Mouse (Mus musculus) brain, embryonic 14.5 days (tissue): ENCODE data around the gene Dnaaf2. TPM values are rescaled to one million over a fixed set of nuclear protein-coding genes. Genes with fewer than 3 reads are reported as not detected.
"Not testable (repeated sequence)": the region's sequence is repeated elsewhere in the genome, so short reads cannot be mapped to it uniquely, and the experiment has no call there.

Source experiments
- DNase-seq: peaks from one replicate; pipeline ENCODE4 v3.0.0-alpha.2; 2011; ENCODE audit warnings: low read depth
- CTCF ChIP-seq: fragments of 200-500 bp; IDR thresholded peaks from 2 replicates; pipeline ENCODE4 v1.5.1; 2012; ENCODE audit warnings: inconsistent platforms, mild to moderate bottlenecking, moderate library complexity, borderline replicate concordance; ENCODE audit not compliant: insufficient read depth, insufficient read length; ENCODE audit errors: extremely low read depth
- POLR2A ChIP-seq: fragments of 200-500 bp; IDR thresholded peaks from 2 replicates; pipeline ENCODE4 v1.6.1; 2012; ENCODE audit warnings: mild to moderate bottlenecking, inconsistent platforms, borderline replicate concordance; ENCODE audit not compliant: poor library complexity, insufficient read depth, insufficient read length, severe bottlenecking; ENCODE audit errors: extremely low read depth
- polyA plus RNA-seq: library from polyadenylated mRNA; depleted of rRNA; stranded (reverse); fragments of >200 nt; gene quantifications from 2 replicates; pipeline ENCODE4 v1.2.3, GENCODE M21; 2012

Dnaaf2 gene
- polyA plus RNA-seq, 1 experiment = 4.6 TPM

DNA sequence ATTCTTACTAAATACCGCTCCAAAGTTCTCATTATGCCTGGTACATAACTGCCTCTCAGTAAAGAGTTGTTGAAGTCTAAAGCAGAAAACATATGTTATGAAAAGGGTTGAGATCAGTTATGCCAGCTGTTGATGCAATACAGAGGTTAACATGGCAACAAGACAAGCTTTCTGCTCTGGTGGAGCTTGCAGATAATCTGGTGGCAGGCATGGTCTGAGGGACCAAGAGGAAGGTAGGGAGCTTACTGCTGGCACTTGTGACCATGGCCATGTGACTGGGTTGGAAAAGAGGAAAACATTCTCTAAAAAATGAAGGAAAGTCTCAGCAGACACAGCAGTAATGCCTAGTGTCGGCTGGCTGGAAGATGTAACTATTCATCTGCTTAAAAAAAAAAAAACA lies 26.9 kb downstream of the Dnaaf2 start:
- TF ChIP-seq CTCF (no peak), POLR2A (no peak)
- DNase-seq = no peak

DNA sequence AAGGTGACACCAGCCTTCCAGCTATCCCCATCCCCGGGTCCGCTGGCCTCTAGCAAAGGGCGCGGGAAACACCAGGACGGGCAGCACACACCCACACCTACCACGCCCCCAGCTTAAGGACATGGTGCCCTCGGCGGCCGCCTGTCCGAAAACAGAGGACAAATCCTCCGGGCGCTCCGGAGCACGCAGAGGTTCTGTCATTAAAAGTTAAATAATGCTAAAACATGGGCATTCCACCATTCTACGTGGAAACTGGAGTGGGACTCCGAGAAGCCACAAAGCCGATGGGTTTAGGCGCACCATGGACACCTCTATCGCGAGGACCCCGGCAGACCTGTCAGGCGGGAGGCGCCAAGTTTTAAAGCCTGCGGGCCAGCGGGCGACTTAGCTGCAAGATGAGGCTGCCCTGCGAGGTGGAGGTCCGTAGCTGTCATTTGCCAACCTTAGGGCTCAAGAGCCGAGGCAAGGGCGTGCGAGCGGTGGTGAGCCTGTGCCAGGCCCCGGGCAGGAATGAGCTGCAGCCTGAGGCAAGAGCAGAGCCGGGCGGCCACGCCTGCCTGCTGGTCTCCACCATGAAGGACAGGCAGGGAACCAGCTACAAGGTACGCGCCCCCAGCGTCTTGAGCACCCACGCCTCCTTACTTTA lies 29.6 kb downstream of the Dnaaf2 start, which contains the start of gene Lrr1:
Lrr1 (plus strand) TSS at position 354 of the 646 bp plus-strand sequence.
- DNase-seq = peak; percentile 95
- TF ChIP-seq CTCF (no peak), POLR2A (no peak)

DNA sequence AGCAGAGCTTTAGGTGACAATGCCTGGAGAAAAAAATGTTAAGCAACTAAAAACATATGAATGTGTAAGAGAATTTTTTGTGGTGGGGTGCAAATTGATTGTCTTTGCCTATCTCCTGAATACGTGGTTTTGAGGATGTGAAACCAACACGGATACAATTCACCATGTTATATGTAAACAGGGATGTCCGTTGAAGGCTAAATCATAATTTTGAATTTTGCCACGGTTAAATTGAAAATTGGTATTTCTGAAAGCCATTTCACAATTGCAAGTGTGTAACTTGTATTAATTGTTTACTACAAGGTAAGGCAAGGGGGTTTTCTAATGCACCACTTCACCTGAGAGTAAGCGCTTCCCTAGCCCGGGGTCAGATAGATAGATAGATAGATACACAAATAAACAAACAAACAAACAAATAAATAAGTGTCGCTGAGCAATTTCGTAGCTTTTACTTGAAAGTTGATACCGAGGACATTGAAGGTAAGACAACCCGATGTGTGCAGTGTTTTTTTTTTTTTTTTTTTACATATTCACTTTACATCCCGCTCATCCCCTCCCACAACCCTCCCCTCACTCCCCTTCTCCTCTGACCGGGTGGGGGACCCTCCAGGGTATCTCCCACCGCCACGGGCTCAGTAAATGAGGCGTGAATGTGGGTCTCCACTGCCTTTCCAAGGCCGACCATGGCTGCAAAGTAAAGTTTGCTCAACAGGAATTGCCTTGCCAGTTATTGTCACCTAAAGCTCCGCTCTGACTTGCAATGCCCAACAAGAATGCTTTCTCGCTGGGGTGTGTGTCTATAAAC lies 30.4 kb downstream of the Dnaaf2 start:
- TF ChIP-seq CTCF = no peak
- TF ChIP-seq POLR2A = no peak
- no peak for DNase-seq

DNA sequence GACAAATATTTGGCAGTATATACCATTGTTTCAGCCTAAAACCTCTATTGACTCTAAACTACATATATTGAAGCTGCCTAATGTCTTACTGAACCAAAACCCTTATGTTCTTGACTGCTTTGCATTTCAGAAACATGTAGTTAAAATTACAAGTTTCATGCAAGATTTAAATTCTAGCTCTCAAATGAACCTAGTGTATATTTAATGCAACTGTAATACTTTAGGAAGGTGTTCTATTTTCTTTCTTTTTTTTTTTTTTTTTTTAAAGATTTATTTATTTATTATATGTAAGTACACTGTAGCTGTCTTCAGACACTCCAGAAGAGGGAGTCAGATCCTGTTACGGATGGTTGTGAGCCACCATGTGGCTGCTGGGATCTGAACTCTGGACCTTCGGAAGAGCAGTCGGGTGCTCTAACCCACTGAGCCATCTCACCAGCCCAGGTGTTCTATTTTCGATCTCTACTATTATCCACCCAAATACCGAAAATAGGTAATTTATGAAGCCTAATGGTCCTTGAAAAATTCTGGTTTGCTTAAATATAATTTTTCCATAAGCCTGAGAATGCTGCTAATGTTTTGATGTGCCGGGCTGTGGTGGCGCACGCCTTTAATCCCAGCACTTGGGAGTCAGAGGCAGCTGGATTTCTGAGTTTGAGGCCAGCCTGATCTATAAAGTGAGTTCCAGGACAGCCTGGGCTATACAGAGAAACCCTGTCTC lies 31.2 kb downstream of the Dnaaf2 start:
- DNase-seq = not testable (repeated sequence)

DNA sequence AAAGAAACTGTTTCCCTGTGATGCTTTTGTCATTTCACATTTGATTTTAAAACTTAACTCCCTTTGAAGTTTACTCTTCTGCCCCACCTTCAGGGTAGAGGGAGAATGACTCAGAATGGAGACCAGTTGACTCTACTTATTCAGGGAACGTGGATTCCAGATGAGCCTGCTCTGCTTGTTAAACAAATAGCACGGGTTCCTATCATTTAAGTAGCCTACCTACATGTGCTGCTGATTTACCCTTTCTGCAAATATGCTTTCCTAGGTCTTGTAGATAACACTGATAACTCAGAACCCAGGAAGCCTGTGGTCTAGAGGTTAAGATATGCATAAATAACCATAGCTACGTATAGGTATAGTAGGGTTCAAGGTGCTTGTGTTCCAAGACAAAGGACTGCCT lies 33.3 kb downstream of the Dnaaf2 start:
- no peak for DNase-seq
- TF ChIP-seq CTCF (no peak), POLR2A (no peak)

DNA sequence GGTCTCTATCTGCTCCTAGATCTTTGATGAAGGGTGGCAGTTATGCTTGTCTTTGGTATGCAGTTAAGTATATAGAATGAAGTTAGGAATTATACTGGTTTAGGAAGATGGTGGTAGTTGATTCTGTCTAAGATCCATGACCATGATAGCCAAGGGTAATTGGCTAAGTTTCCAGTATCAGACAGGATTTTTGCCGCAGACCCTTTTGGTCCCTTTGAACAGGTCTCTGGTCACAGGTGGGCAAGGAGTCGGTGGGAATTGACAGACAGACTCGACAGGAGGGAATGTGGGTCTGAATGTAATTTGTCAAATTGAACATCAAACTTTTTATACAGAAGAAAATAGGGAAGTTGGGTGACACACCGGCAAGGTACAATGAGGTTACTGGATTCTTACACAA lies 34.6 kb downstream of the Dnaaf2 start:
- DNase-seq = not testable (repeated sequence)

DNA sequence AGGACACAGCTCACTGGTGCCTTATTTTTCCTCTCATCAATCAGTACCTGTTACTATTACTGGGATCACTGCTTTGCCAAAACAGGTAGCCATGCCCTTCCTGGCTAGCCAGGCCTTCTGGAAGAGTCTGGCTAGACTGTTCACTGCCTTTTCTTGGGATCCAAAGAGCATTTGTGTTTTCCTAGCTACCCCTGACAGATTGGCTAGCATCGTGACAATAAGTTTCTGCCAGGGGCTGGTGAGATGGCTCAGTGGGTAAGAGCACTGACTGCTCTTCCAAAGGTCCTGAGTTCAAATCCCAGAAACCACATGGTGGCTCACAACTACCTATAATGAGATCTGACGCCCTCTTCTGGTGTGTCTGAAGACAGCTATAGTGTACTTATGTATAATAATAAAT lies 37.6 kb downstream of the Dnaaf2 start:
- not testable (repeated sequence) for DNase-seq

DNA sequence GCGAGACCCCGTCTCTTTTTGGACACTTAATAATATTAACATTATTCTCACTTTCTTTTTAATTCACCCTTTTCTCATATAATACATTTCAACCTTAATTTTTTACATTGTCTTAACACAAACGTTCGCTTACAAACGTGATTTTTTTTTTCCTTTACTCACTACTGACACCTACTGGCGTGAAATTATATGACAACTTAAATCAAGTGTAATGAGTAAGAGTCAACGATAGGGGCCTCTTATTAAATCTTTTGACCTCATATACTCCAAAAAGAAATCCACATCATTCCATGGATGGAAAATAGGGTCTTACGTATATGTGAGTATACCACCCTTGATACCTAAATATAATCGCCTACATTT lies 38.7 kb downstream of the Dnaaf2 start:
- TF ChIP-seq CTCF (no peak), POLR2A (no peak)
- peak; percentile 90 for DNase-seq

DNA sequence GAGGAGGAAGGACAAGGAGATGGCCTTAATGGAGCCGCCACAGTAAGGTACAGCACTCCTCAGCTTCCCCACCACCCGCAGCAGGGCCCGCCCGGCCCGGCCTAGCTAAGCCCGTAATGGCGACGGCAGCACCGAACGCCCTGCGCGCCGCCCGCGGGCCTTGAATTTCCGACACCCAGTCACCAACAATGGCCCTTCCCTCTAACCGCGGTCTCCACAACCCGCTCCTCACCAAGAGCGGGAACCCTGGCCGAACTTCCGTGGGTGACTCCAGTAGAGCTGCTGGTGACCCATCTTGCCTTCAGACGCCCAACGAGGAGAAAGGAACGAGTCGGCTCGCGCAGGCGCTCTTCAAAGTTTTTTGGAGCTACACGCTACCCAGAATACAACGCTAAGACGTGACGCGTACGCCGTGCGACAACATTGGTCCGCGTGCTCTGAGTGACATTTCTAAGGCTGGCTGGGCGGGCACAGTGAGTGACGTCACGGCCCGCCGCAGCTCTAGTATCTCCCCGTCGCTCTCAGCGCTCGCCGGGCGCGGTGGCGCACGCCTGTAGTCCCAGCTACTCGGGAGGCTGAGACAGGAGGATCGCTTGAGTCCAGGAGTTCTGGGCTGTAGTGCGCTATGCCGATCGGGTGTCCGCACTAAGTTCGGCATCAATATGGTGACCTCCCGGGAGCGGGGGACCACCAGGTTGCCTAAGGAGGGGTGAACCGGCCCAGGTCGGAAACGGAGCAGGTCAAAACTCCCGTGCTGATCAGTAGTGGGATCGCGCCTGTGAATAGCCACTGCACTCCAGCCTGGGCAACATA lies 39.3 kb downstream of the Dnaaf2 start, which contains the start of gene Rps29:
Rps29 (minus strand) TSS at position 422 of the 813 bp plus-strand sequence.
- DNase-seq = peak; percentile 100
- TF ChIP-seq POLR2A = peak; percentile 30; the same call in 1 of the 2 replicates

DNA sequence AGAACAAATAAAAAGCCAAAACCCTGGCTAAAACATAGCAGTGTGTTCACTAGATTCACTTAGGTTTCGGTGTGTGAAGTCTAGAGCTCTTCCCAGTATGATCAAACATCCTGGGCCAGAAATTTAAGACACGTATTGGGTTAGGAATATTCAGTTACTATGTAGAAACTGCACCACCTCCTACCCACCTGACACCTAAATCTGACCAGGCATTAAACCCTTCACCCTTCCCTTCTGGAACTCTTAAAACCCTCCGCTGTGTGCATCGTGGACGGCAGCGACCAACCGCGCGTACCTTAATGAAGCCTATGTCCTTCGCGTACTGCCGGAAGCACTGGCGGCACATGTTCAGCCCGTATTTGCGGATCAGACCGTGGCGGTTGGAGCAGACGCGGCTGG lies 39.9 kb downstream of the Dnaaf2 start:
- no peak for DNase-seq
- TF ChIP-seq POLR2A (no peak), CTCF (no peak)

DNA sequence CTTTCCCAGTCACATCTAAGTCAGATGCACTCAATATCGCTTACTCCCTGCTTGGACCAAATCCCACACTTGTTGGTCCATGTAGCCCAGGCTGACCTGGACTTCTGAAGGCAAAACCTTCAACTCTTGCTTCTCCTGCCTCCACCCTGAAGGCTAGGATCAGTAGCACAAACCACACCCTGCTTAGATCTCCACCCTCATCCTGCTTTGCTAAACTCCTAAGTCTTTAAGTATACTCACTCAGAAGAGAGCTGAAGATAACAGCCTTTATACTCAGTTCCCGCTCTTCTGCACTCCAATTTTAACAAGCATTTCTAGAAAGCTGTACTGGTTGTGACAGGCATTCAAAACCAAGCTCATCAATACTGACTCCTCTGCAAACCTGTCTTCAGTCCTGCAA lies 41.1 kb downstream of the Dnaaf2 start:
- no peak for TF ChIP-seq POLR2A
- TF ChIP-seq CTCF = no peak
- no peak for DNase-seq
